Mouse (Mus musculus): ENCODE measurements at regions not wholly inside any gene's neighbourhood (a gene's known extent, or its start where the extent isn't known, plus 50 kb on each side); places are given as distances from the start of the nearest gene placed in this dataset.

- TF ChIP-seq POLR2A (IDR thresholded peaks at IDR 0.05; ENCODE audit: borderline replicate concordance, insufficient read depth, low read length) (no peak), CTCF (IDR thresholded peaks at IDR 0.05; ENCODE audit: borderline replicate concordance, insufficient read depth, low read depth, low read length) (no peak)
Measured at GRCm38 (mm10) chr16:24096076-24096475, 107.4 kb upstream of the Bcl6 start.

Measured in cerebellum, adult 2 months (tissue).